Mouse (Mus musculus): ENCODE measurements around the gene Mef2b. TPM values are rescaled to one million over a fixed set of nuclear protein-coding genes. Genes with fewer than 3 reads are reported as not detected.
A peak's percentile ranks its signal among the peaks of the same experiment; 100 is the strongest.

Gene Mef2b
- polyA plus RNA-seq, 1 experiment from 2014 or later: not detected

DNA sequence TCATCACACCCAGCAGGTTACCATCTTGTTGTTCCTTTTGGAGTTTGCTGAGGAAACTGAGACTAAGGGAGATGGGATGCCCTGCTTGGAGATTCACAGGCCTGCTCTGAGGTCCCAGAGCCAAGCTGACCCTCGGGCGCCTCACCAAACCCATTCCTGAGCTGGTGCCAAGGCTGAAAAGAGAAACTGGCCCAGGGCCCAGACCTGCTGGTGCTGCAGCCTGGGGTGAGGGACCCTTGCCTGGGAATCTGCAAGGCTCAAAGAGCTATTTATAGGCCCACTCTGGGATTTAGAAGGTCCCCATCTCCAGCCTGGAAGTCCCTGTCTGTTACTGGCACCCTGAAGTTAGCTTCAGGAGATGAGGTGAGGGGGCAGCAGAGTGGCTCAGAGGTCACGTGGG, 11.1 kb upstream of the Mef2b start:
- H3K27me3 ChIP-seq (ENCODE audit: control insufficient read depth, insufficient read depth, low read length): no peaks in the 10 kb centered on the region
- H3K4me2 ChIP-seq (replicated peaks; ENCODE audit: low read depth, low read length): no peak overlapping the region
- no peak overlapping the region for H3K27ac ChIP-seq (ENCODE audit: low read length)
- H3K4me3 ChIP-seq (ENCODE audit: low read depth, low read length): no peak overlapping the region
- WGBS: 72% methylated on average over 3 of the region's 3 CpGs
- no peaks in the 10 kb centered on the region for H3K9me3 ChIP-seq (ENCODE audit: control insufficient read depth, low read depth, low read length)
- no peaks in the 10 kb centered on the region for H3K4me1 ChIP-seq (ENCODE audit: control insufficient read depth, insufficient read depth, low read length)
- peaks cover 3% of the 10 kb centered on the region; the same call in 1 of the 2 replicates for H3K36me3 ChIP-seq (ENCODE audit: control insufficient read depth, insufficient read depth, low read length)
- H3K9ac ChIP-seq (replicated peaks; ENCODE audit: low read depth, low read length): no peak overlapping the region
- ATAC-seq (ENCODE audit: insufficient number of reproducible peaks, insufficient read depth, low FRiP score, low read depth): no peak

GRCm38 (mm10) chr8:70129309-70129952, 10.1 kb upstream of the Mef2b start:
- no peak overlapping the region for H3K9ac ChIP-seq (replicated peaks; ENCODE audit: low read depth, low read length)
- no peak overlapping the region; the same call in 1 of the 2 replicates for H3K27ac ChIP-seq (ENCODE audit: low read length)
- no peak overlapping the region for H3K4me2 ChIP-seq (replicated peaks; ENCODE audit: low read depth, low read length)
- H3K27me3 ChIP-seq (ENCODE audit: control insufficient read depth, insufficient read depth, low read length): no peaks in the 10 kb centered on the region
- no peak overlapping the region for H3K4me3 ChIP-seq (ENCODE audit: low read depth, low read length)
- H3K36me3 ChIP-seq (ENCODE audit: control insufficient read depth, insufficient read depth, low read length): peaks cover 12% of the 10 kb centered on the region
- H3K4me1 ChIP-seq (ENCODE audit: control insufficient read depth, insufficient read depth, low read length): no peaks in the 10 kb centered on the region
- whole genome bisulfite sequencing: 67% methylated on average over 9 of the region's 9 CpGs
- H3K9me3 ChIP-seq (ENCODE audit: control insufficient read depth, low read depth, low read length): no peaks in the 10 kb centered on the region
- ATAC-seq (ENCODE audit: insufficient number of reproducible peaks, insufficient read depth, low FRiP score, low read depth): no peak

GRCm38 (mm10) chr8:70130066-70130465, 9.4 kb upstream of the Mef2b start:
- Histone ChIP-seq H3K27me3 (ENCODE audit: control insufficient read depth, insufficient read depth, low read length) (no peaks in the 10 kb centered on the region), H3K9me3 (ENCODE audit: control insufficient read depth, low read depth, low read length) (no peaks in the 10 kb centered on the region), H3K4me1 (ENCODE audit: control insufficient read depth, insufficient read depth, low read length) (no peaks in the 10 kb centered on the region), H3K4me2 (replicated peaks; ENCODE audit: low read depth, low read length) (no peak overlapping the region), H3K4me3 (ENCODE audit: low read depth, low read length) (no peak overlapping the region), H3K27ac (ENCODE audit: low read length) (no peak overlapping the region), H3K36me3 (ENCODE audit: control insufficient read depth, insufficient read depth, low read length) (peaks cover 18% of the 10 kb centered on the region), H3K9ac (replicated peaks; ENCODE audit: low read depth, low read length) (no peak overlapping the region)
- 83% methylated on average over 3 of the region's 3 CpGs for WGBS
- ATAC-seq (ENCODE audit: insufficient number of reproducible peaks, insufficient read depth, low FRiP score, low read depth): no peak

DNA sequence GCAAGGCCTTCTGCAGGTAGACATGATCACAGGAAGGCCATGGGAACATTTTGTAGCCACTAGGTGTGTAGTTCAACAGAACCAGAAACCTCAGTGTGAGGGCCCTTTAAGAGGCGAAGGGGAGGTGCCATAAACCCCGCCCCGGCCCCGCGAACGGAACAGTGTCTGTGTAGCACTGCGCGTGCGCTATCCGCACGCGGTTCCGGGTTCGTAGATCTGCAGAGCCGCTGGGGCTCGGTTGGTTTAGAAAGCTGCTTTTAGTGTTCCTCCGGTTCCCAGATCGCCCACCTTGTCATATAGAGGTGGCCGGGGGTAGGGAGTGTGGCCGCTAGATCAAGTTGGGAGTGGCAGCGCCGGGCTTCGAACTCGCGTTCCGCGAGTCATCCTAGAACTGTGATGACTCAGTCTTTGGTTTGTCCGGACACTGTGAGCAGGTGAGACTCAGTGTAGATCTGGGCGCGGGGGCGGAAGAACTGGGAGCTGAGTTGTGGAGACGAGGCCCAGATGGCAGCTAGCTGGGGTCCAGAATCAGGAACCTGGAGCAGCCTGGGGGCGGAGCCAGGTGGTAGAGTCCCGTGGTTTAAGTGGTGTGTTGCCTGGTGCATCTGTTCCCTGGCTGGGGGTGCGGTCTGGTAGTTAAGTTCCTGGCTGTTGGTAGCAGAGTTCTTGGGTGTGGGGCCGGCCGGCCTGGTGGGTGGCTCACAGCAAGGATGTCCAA, 8.2 kb upstream of the Mef2b start, which contains the start of gene Nr2c2ap:
TSS of gene Nr2c2ap (plus strand) at position 168 of the 718 bp plus-strand sequence.
- WGBS: 2% methylated on average over 37 of the region's 37 CpGs
- 0 out of 2 replicates have a peak within 1 kb of the TSS, but pooled peaks have one; percentile 27 for H3K27ac ChIP-seq (ENCODE audit: low read length)

DNA sequence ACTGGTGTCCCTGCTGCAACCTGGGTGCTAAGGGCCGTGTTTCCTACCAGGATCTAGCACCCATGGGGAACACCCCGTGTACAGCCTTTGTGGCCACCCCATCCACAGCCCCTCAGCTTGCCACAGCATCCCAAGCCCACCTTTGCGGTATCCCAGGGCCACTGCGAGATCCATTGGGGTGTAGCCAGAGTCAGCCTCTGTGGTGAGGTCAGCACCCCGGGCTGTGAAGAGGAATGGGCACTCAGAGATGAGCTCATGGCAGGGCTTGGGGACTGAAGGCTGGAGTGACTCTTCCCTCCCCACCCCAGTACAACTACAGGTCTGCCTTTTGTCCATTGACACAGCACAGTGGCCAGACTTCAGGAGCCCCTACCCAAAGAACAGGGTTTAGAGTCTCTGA, 5.4 kb upstream of the Mef2b start:
- H3K9me3 ChIP-seq (ENCODE audit: control insufficient read depth, low read depth, low read length): no peaks in the 10 kb centered on the region
- H3K4me1 ChIP-seq (ENCODE audit: control insufficient read depth, insufficient read depth, low read length): peaks cover 8% of the 10 kb centered on the region
- no peaks in the 10 kb centered on the region for H3K27me3 ChIP-seq (ENCODE audit: control insufficient read depth, insufficient read depth, low read length)
- no peak overlapping the region for H3K4me3 ChIP-seq (ENCODE audit: low read depth, low read length)
- 95% methylated on average over 5 of the region's 5 CpGs for WGBS
- H3K27ac ChIP-seq (ENCODE audit: low read length): no peak overlapping the region
- no peak for ATAC-seq (ENCODE audit: insufficient number of reproducible peaks, insufficient read depth, low FRiP score, low read depth)
- no peak overlapping the region for H3K9ac ChIP-seq (replicated peaks; ENCODE audit: low read depth, low read length)
- H3K36me3 ChIP-seq (ENCODE audit: control insufficient read depth, insufficient read depth, low read length): peaks cover 31% of the 10 kb centered on the region
- no peak overlapping the region for H3K4me2 ChIP-seq (replicated peaks; ENCODE audit: low read depth, low read length)

More for the DNA sequence above, 8.2 kb upstream of the Mef2b start, which contains the start of gene Nr2c2ap:
- Histone ChIP-seq H3K4me1 (ENCODE audit: control insufficient read depth, insufficient read depth, low read length) (no peaks in the 10 kb centered on the region), H3K9me3 (ENCODE audit: control insufficient read depth, low read depth, low read length) (no peaks in the 10 kb centered on the region), H3K36me3 (ENCODE audit: control insufficient read depth, insufficient read depth, low read length) (peaks cover 30% of the 10 kb centered on the region), H3K4me3 (ENCODE audit: low read depth, low read length) (peak within 1 kb of the TSS; percentile 72), H3K4me2 (replicated peaks; ENCODE audit: low read depth, low read length) (peak within 1 kb of the TSS; percentile 80), H3K27me3 (ENCODE audit: control insufficient read depth, insufficient read depth, low read length) (no peaks in the 10 kb centered on the region), H3K9ac (replicated peaks; ENCODE audit: low read depth, low read length) (peak within 1 kb of the TSS; percentile 56)
- peak; percentile 85 for ATAC-seq (ENCODE audit: insufficient number of reproducible peaks, insufficient read depth, low FRiP score, low read depth)

DNA sequence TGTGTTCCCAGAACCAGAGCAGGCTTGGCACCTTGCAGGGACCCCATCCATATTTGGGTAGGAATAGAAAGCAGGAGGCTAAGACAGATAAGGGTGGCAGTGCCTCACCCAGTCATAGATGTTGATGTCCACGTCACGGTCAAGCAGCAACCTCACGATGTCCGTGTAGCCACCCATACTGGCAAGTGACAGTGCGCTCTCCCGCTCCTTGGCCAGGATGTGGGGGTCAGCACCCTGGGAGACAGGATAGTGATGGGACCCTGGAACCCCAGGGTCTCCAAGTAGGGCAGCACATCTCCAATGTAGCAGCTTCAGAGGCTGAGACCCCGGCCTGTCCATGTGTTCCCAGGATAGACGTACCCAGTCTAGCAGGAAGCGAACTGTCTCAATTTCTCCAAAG, 4.6 kb upstream of the Mef2b start:
- 90% methylated on average over 9 of the region's 9 CpGs for WGBS
- H3K4me2 ChIP-seq (replicated peaks; ENCODE audit: low read depth, low read length): no peak overlapping the region
- H3K4me3 ChIP-seq (ENCODE audit: low read depth, low read length): no peak overlapping the region
- no peaks in the 10 kb centered on the region for H3K9me3 ChIP-seq (ENCODE audit: control insufficient read depth, low read depth, low read length)
- no peaks in the 10 kb centered on the region for H3K27me3 ChIP-seq (ENCODE audit: control insufficient read depth, insufficient read depth, low read length)
- H3K27ac ChIP-seq (ENCODE audit: low read length): no peak overlapping the region
- H3K4me1 ChIP-seq (ENCODE audit: control insufficient read depth, insufficient read depth, low read length): peaks cover 8% of the 10 kb centered on the region
- H3K36me3 ChIP-seq (ENCODE audit: control insufficient read depth, insufficient read depth, low read length): peaks cover 31% of the 10 kb centered on the region
- no peak overlapping the region for H3K9ac ChIP-seq (replicated peaks; ENCODE audit: low read depth, low read length)
- no peak for ATAC-seq (ENCODE audit: insufficient number of reproducible peaks, insufficient read depth, low FRiP score, low read depth)

GRCm38 (mm10) chr8:70136591-70136990, 2.9 kb upstream of the Mef2b start:
- ATAC-seq (ENCODE audit: insufficient number of reproducible peaks, insufficient read depth, low FRiP score, low read depth): no peak
- peaks cover 31% of the 10 kb centered on the region for H3K36me3 ChIP-seq (ENCODE audit: control insufficient read depth, insufficient read depth, low read length)
- 84% methylated on average over 4 of the region's 4 CpGs for WGBS

GRCm38 (mm10) chr8:70137890-70138289, 1.6 kb upstream of the Mef2b start:
- Histone ChIP-seq H3K27me3 (ENCODE audit: control insufficient read depth, insufficient read depth, low read length) (no peaks in the 10 kb centered on the region), H3K9ac (replicated peaks; ENCODE audit: low read depth, low read length) (0 out of 2 replicates have a peak overlapping the region, but pooled peaks have one; percentile 39), H3K36me3 (ENCODE audit: control insufficient read depth, insufficient read depth, low read length) (peaks cover 36% of the 10 kb centered on the region), H3K4me3 (ENCODE audit: low read depth, low read length) (no peak overlapping the region), H3K9me3 (ENCODE audit: control insufficient read depth, low read depth, low read length) (no peaks in the 10 kb centered on the region), H3K27ac (ENCODE audit: low read length) (no peak overlapping the region), H3K4me2 (replicated peaks; ENCODE audit: low read depth, low read length) (peak overlapping the region; percentile 67), H3K4me1 (ENCODE audit: control insufficient read depth, insufficient read depth, low read length) (peaks cover 19% of the 10 kb centered on the region)
- ATAC-seq (ENCODE audit: insufficient number of reproducible peaks, insufficient read depth, low FRiP score, low read depth): no peak
- WGBS: 79% methylated on average over 4 of the region's 4 CpGs

More at GRCm38 (mm10) chr8:70136591-70136990, 2.9 kb upstream of the Mef2b start:
- Histone ChIP-seq H3K4me2 (replicated peaks; ENCODE audit: low read depth, low read length) (no peak overlapping the region), H3K27me3 (ENCODE audit: control insufficient read depth, insufficient read depth, low read length) (no peaks in the 10 kb centered on the region), H3K4me1 (ENCODE audit: control insufficient read depth, insufficient read depth, low read length) (peaks cover 19% of the 10 kb centered on the region), H3K27ac (ENCODE audit: low read length) (no peak overlapping the region), H3K9me3 (ENCODE audit: control insufficient read depth, low read depth, low read length) (no peaks in the 10 kb centered on the region), H3K9ac (replicated peaks; ENCODE audit: low read depth, low read length) (no peak overlapping the region), H3K4me3 (ENCODE audit: low read depth, low read length) (no peak overlapping the region)

All from stomach, embryonic 14.5 days (tissue).